Comparison of ENCODE assay signal across 9 mouse cellular contexts in the genomic region with DNA sequence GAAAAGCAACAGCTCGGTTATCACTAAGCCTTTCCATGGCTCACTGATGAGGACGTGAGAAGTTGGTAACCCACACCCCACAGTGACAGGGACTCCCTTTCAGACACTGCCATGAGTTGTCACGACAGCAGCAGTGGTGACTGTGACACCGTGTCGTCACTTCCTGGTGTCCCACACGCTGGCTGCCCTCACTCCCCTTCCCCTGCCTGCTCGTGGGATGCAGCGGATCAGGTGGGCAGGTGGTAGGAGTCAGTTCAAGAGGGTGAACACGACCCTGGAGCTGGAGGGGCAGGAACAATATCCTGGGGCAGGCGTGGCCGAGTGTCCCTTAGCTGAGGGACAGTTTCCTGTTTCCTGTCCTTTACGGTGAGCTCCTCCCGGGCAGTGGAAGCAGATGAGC.
DNase-seq lines count a peak whose midpoint lies in the region; ATAC-seq and TF ChIP-seq lines count a peak whose summit lies in the region.
"Had no signal": no experiment of that assay in that cellular context is flagged by ENCODE, and none has a peak within 500 bp of the region (broad histone marks: within the 10 kb centered on the region; RNA-seq: fewer than 3 reads in every experiment).

No protein-coding gene starts in this region.

- no peak for TF ChIP-seq CTCF in gastrocnemius, adult 2 months (IDR thresholded peaks at IDR 0.05)
- no peak for TF ChIP-seq CTCF in lung, adult 2 months (IDR thresholded peaks at IDR 0.05; ENCODE audit: insufficient read depth, low read length)
- TF ChIP-seq CTCF in forebrain, postnatal 0 days (IDR thresholded peaks at IDR 0.05; ENCODE audit: low read depth) = no peak

- H3K9me3 ChIP-seq in embryonic facial prominence, embryonic 11.5 days (replicated peaks; ENCODE audit: control insufficient read depth, low read length) = no peaks in the 10 kb centered on the region
- H3K9me3 ChIP-seq in forebrain, postnatal 0 days (ENCODE audit: low read length) = no peaks in the 10 kb centered on the region
- H3K9me3 ChIP-seq: liver, embryonic 13.5 days had no signal

- DNase-seq in gastrocnemius, adult 2 months = no peak
- DNase-seq in gastrocnemius, adult 18-20 months (ENCODE audit: low spot score) = no peak
- DNase-seq in lung, adult 2 months = no peak
- no peak for DNase-seq in lung, postnatal 10 days
- DNase-seq in embryonic facial prominence, embryonic 11.5 days (ENCODE audit: low spot score) = no peak
- DNase-seq in forebrain, postnatal 0 days = no peak
- no peak for DNase-seq in right cerebral cortex, postnatal 36 days (ENCODE audit: low spot score in 2 of 2)
- DNase-seq: liver, embryonic 13.5 days had no signal

- H3K4me3 ChIP-seq in gastrocnemius, adult 2 months = no peak overlapping the region
- peak overlapping the region; percentile 49 for H3K4me3 ChIP-seq in lung, adult 2 months (replicated peaks; ENCODE audit: extremely low read depth, low read depth, low read length)
- H3K4me3 ChIP-seq in embryonic facial prominence, embryonic 11.5 days (ENCODE audit: low read depth, low read length) = no peak overlapping the region
- no peak overlapping the region for H3K4me3 ChIP-seq in forebrain, postnatal 0 days (ENCODE audit: low read depth, low read length)
- H3K4me3 ChIP-seq: liver, embryonic 13.5 days had no signal

- H3K9ac ChIP-seq in embryonic facial prominence, embryonic 11.5 days (replicated peaks; ENCODE audit: low read length) = no peak overlapping the region
- H3K9ac ChIP-seq in forebrain, postnatal 0 days = no peak overlapping the region
- H3K9ac ChIP-seq: liver, embryonic 13.5 days had no signal

- peaks cover 4% of the 10 kb centered on the region for H3K4me1 ChIP-seq in lung, adult 2 months (ENCODE audit: control insufficient read depth, insufficient read depth, low read length)
- peaks cover 11% of the 10 kb centered on the region for H3K4me1 ChIP-seq in embryonic facial prominence, embryonic 11.5 days (ENCODE audit: control insufficient read depth, insufficient read depth, low read length)
- H3K4me1 ChIP-seq in forebrain, postnatal 0 days (ENCODE audit: insufficient read depth) = peaks cover 15% of the 10 kb centered on the region; the same call in 1 of the 2 replicates

- peak overlapping the region; percentile 24; the same call in 1 of the 2 replicates for H3K27ac ChIP-seq in gastrocnemius, adult 2 months
- no peak overlapping the region for H3K27ac ChIP-seq in embryonic facial prominence, embryonic 11.5 days (replicated peaks; ENCODE audit: low read depth, low read length)
- no peak overlapping the region for H3K27ac ChIP-seq in forebrain, postnatal 0 days (ENCODE audit: low read depth, low read length)
- H3K27ac ChIP-seq: liver, embryonic 13.5 days had no signal

- 39% methylated on average over 13 of the region's 13 CpGs for WGBS in lung, adult 2 months
- WGBS in embryonic facial prominence, embryonic 11.5 days = 51% methylated on average over 13 of the region's 13 CpGs
- WGBS in forebrain, postnatal 0 days = 67% methylated on average over 13 of the region's 13 CpGs

- intact Hi-C loops in gastrocnemius, adult 2 months (cut with DNase I) = no loop called here

- H3K36me3 ChIP-seq in embryonic facial prominence, embryonic 11.5 days (replicated peaks; ENCODE audit: control insufficient read depth, insufficient read depth, low read depth, low read length) = no peaks in the 10 kb centered on the region
- no peaks in the 10 kb centered on the region for H3K36me3 ChIP-seq in forebrain, postnatal 0 days (ENCODE audit: insufficient read depth)
- H3K36me3 ChIP-seq: liver, embryonic 13.5 days had no signal

- ATAC-seq in embryonic facial prominence, embryonic 11.5 days (replicated peaks; ENCODE audit: insufficient number of reproducible peaks, low FRiP score, low TSS enrichment, low read depth) = 0 out of 2 replicates have a peak, but pooled peaks have one; percentile 5
- ATAC-seq in megakaryocyte progenitor cell, adult 5-6 weeks (replicated peaks; ENCODE audit: poor library complexity) = peak; percentile 33
- no peak for ATAC-seq in forebrain, postnatal 0 days

- H3K27me3 ChIP-seq in embryonic facial prominence, embryonic 11.5 days (ENCODE audit: control insufficient read depth, insufficient read depth, low read length) = no peaks in the 10 kb centered on the region
- no peaks in the 10 kb centered on the region for H3K27me3 ChIP-seq in forebrain, postnatal 0 days (ENCODE audit: insufficient read depth, low read length)
- H3K27me3 ChIP-seq: liver, embryonic 13.5 days had no signal

- no peak for TF ChIP-seq POLR2A in lung, adult 2 months (IDR thresholded peaks at IDR 0.05; ENCODE audit: borderline replicate concordance, extremely low read depth, low read depth, low read length)

- no peak overlapping the region for H3K4me2 ChIP-seq in embryonic facial prominence, embryonic 11.5 days (ENCODE audit: low read depth, low read length)
- H3K4me2 ChIP-seq in forebrain, postnatal 0 days (ENCODE audit: low read depth) = no peak overlapping the region
- H3K4me2 ChIP-seq: liver, embryonic 13.5 days had no signal
